In genomic region chr10:63062696-63063095, GRCm38 (mm10) we compare ENCODE assay signal across 19 mouse cellular contexts. TPM values are rescaled to one million over a fixed set of nuclear protein-coding genes. Genes with fewer than 3 reads are reported as not detected.
"Had no signal": no experiment of that assay in that cellular context is flagged by ENCODE, and none has a peak within 500 bp of the region (broad histone marks: within the 10 kb centered on the region; RNA-seq: fewer than 3 reads in every experiment).

No protein-coding gene starts in this region.

- H3K4me3 ChIP-seq: limb, embryonic 12.5 days; liver, embryonic 13.5 days; midbrain, embryonic 10.5 days; myocyte; neural tube, embryonic 15.5 days had no signal

- DNase-seq: layer of hippocampus, adult 9-11 months; liver, embryonic 13.5 days; lung, embryonic 14.5 days; lung, postnatal 10 days; lung, postnatal 4 days; midbrain, embryonic 14.5 days; right cerebral cortex, postnatal 4 days; spleen, adult 18-20 months; thymus, adult 18-20 months; thymus, postnatal 14 days had no signal

- H3K4me2 ChIP-seq: limb, embryonic 12.5 days; liver, embryonic 13.5 days; lung, embryonic 14.5 days; neural tube, embryonic 15.5 days had no signal

- H3K27me3 ChIP-seq: liver, embryonic 13.5 days; neural tube, embryonic 15.5 days had no signal

- H3K27ac ChIP-seq: limb, embryonic 12.5 days; liver, embryonic 13.5 days; neural tube, embryonic 15.5 days had no signal

- H3K4me1 ChIP-seq: limb, embryonic 12.5 days; liver, embryonic 13.5 days had no signal

- H3K9me3 ChIP-seq: limb, embryonic 12.5 days; liver, embryonic 13.5 days; midbrain, embryonic 10.5 days; neural tube, embryonic 15.5 days had no signal

- H3K9ac ChIP-seq: limb, embryonic 12.5 days; liver, embryonic 13.5 days; lung, embryonic 14.5 days; neural tube, embryonic 15.5 days had no signal

- ATAC-seq: hindbrain, embryonic 16.5 days; inflammation-experienced regulatory T-cells, adult 6 months; intestine, postnatal 0 days had no signal

- H3K36me3 ChIP-seq: limb, embryonic 12.5 days; liver, embryonic 13.5 days; midbrain, embryonic 10.5 days; neural tube, embryonic 15.5 days had no signal

RNA-seq across cellular contexts. Expression of gene Atoh7, which starts 36.8 kb away (rescaled TPM):
- total RNA-seq: megakaryocyte, adult 5-6 weeks had no signal
- polyA plus RNA-seq: inflammation-experienced regulatory T-cells, adult 6 months; intestine, postnatal 0 days; liver, embryonic 13.5 days; myocyte; stomach, embryonic 14.5 days had no signal

RNA-seq across cellular contexts. Expression of gene Pbld2, which starts 38.6 kb away (rescaled TPM):
- total RNA-seq: megakaryocyte, adult 5-6 weeks had no signal
